Mouse (Mus musculus) heart, embryonic 13.5 days (tissue): Measurements from ENCODE around the gene Tppp. TPM values are rescaled to one million over a fixed set of nuclear protein-coding genes. Genes with fewer than 3 reads are reported as not detected.
"Not testable (repeated sequence)": the region's sequence is repeated elsewhere in the genome, so short reads cannot be mapped to it uniquely, and the experiment has no call there.

Source experiments
- ATAC-seq: fragments of 200-750 bp; cut with Nextera tagmentation; 2 replicates; pipeline ENCODE4 v1.8.0; 2017; ENCODE audit warnings: moderate TSS enrichment; ENCODE audit not compliant: insufficient number of reproducible peaks, low FRiP score, low TSS enrichment; ENCODE audit errors: extremely low read depth
- H3K27ac ChIP-seq: fragments of 300-500 bp; sonication (generic); replicated peaks from 2 replicates; pipeline ENCODE4 v1.5.1; 2015; ENCODE audit warnings: moderate library complexity, mild to moderate bottlenecking, inconsistent platforms
- H3K27me3 ChIP-seq: fragments of 300-500 bp; sonication (generic); replicated peaks from 2 replicates; pipeline ENCODE4 v1.6.1; 2015; ENCODE audit warnings: mild to moderate bottlenecking, inconsistent platforms
- H3K36me3 ChIP-seq: fragments of 300-500 bp; sonication (generic); 2 replicates; pipeline ENCODE4 v1.6.1; 2015; ENCODE audit warnings: mild to moderate bottlenecking, inconsistent platforms
- H3K4me1 ChIP-seq: fragments of 300-500 bp; sonication (generic); 2 replicates; pipeline ENCODE4 v1.6.1; 2015; ENCODE audit warnings: inconsistent platforms
- H3K4me2 ChIP-seq: fragments of 300-500 bp; sonication (generic); 2 replicates; pipeline ENCODE4 v1.6.1; 2015; ENCODE audit warnings: inconsistent platforms, mild to moderate bottlenecking, moderate library complexity
- H3K4me3 ChIP-seq: fragments of 300-500 bp; sonication (generic); 2 replicates; pipeline ENCODE4 v1.5.1; 2015; ENCODE audit warnings: moderate library complexity, mild to moderate bottlenecking, inconsistent platforms
- H3K9ac ChIP-seq: fragments of 300-500 bp; sonication (generic); 2 replicates; pipeline ENCODE4 v1.6.1; 2015; ENCODE audit warnings: inconsistent platforms, mild to moderate bottlenecking, moderate library complexity
- H3K9me3 ChIP-seq: fragments of 300-500 bp; sonication (generic); 2 replicates; pipeline ENCODE4 v1.6.1; 2016; ENCODE audit warnings: inconsistent platforms
- WGBS: fragments of 180-500 bp; shearing (Covaris S2); methylation state at CpG from one replicate; pipeline ENCODE4 v1.1.7; 2015; ENCODE audit warnings: mixed read lengths; 5-methylcytosine and 5-hydroxymethylcytosine counted together
- polyA plus RNA-seq: library from polyadenylated mRNA; unstranded; fragments of >200 nt; fragmentation: Nextera tagmentation; extraction: Ambion mirVana; gene quantifications from 2 replicates; pipeline ENCODE4 v1.2.1, GENCODE M21; 2015

Gene Tppp
- polyA plus RNA-seq, 1 experiment from 2014 or later, result 3.6 TPM

DNA sequence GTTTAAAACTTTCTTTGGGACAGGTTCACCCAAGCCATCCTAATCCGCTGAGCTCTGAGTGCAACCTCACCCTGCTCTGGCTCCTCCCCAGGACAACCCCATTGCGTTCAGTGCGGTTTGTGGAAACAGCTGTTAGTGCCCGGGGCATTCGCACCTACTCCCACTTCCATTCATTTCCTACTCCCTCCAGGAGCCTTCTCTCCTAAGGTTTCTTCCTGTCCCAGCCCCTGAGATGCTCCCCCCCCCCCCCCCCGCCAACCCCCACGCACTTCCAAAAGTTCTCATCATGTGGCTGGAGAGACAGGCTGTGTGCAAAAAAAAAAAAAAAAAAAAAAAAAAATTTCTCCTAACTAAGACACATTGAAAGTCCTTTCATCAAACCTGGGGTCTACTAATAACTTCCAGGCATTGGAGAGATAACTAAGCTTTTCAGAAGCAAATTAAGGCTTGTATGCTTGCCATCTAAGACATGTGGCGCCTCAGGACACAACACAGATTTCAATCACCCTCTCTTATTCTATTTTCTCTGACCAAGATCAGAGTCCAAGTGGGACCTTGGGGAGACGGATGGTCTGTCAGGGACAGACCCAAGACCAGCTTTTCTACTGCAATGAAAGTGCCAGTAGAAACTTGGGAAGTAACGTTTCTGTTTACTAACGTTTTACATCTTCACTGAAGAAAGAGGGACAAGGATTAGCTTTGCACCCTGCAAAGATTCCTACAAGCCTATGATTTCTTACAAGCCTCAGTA, 53.3 kb downstream of the Tppp start:
- Histone ChIP-seq H3K36me3 (peaks cover 7% of the 10 kb centered on the region), H3K27ac (0 out of 2 replicates have a peak overlapping the region, but pooled peaks have one; percentile 88), H3K27me3 (no peaks in the 10 kb centered on the region), H3K4me1 (peaks cover 7% of the 10 kb centered on the region), H3K9me3 (no peaks in the 10 kb centered on the region), H3K4me2 (peak overlapping the region; percentile 73), H3K4me3 (peak overlapping the region; percentile 80), H3K9ac (peak overlapping the region; percentile 87)
- WGBS, result 29% methylated on average over 9 of the region's 11 CpGs
- ATAC-seq, result no peak; the same call in 1 of the 2 replicates

DNA sequence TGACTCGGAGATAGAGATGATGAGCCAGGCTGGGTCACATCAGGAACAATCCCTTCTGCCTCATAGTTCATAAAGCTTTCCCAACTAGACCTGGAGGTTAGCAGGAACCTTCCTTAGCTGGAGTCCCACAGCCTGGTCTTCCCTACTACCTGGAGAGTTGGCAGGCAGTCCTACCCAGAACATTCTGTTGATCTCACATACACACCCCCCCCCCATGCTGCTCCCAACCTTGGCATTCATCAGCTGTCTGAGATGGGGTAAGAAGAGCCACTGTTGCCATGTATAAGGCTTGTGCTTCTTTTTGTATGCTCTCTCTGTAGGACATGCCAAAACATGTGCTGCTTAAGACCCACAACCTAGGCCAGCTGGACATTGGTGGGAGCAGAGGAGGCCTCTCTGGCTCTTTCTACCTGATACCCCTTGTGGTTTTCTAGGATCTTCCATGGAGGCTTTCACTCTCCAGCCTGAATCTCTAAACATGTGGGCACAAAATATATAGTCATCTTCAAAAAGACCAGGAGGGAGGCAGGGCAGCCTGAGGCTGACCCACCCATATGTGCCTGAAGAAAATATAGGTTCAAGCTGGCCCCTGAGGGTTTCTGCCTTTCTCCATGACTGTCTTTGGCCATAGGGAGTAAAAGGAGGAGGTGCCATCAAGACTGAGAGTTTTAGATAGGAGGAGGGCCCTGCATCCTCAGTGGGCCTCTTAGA, 54.3 kb downstream of the Tppp start:
- no peak overlapping the region for H3K4me3 ChIP-seq
- no peaks in the 10 kb centered on the region for H3K27me3 ChIP-seq
- no peaks in the 10 kb centered on the region for H3K36me3 ChIP-seq
- peaks cover 7% of the 10 kb centered on the region for H3K4me1 ChIP-seq
- no peak overlapping the region for H3K4me2 ChIP-seq
- no peaks in the 10 kb centered on the region for H3K9me3 ChIP-seq
- WGBS, result 71% methylated on average over 1 of the region's 1 CpGs
- no peak overlapping the region for H3K9ac ChIP-seq
- ATAC-seq, result no peak
- no peak overlapping the region for H3K27ac ChIP-seq

DNA sequence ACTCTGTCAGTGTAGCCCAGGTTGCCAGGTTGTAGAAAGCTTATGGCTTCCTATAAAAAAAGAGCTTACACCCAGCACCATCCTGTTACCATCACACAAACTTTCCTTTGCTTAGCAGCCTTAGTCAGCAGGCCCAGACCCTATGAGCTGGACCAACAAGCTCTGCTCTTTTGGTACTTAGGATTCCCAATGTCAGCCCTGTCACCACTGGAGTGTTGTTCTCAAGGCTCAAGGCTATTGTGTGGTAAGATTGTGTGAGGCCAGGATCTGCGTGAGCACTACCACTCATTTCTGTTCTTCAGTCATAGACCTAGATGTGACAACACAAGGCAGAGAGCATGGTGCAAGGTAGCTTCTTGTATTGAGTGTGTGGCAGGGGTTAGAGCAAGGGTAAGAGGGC, 57.4 kb downstream of the Tppp start:
- Histone ChIP-seq H3K4me2 (no peak overlapping the region), H3K9ac (no peak overlapping the region), H3K4me1 (no peaks in the 10 kb centered on the region), H3K9me3 (no peaks in the 10 kb centered on the region), H3K36me3 (no peaks in the 10 kb centered on the region), H3K27ac (no peak overlapping the region), H3K27me3 (no peaks in the 10 kb centered on the region), H3K4me3 (no peak overlapping the region)
- 72% methylated on average over 1 of the region's 1 CpGs for WGBS
- ATAC-seq, result no peak

DNA sequence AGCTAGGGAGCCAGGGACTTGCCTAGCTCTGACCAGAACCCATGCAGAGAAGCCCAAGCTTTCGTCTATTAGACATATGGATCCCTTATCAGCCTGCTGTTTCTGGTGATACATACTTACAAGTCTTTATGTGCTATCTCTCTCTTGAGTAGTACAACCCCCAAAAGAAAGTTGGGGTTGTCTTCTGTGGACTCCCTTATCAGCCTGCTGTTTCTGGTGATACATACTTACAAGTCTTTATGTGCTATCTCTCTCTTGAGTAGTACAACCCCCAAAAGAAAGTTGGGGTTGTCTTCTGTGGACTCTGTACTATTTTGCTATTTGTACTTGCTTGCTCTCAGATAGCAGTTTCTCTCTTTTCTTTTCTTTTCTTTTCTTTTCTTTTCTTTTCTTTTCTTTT, 62.0 kb downstream of the Tppp start:
- not testable (repeated sequence) for H3K4me1 ChIP-seq, H3K27me3 ChIP-seq, H3K4me2 ChIP-seq, H3K4me3 ChIP-seq, H3K9ac ChIP-seq, ATAC-seq, H3K9me3 ChIP-seq, H3K36me3 ChIP-seq, H3K27ac ChIP-seq
- 39% methylated on average over 1 of the region's 1 CpGs for WGBS

DNA sequence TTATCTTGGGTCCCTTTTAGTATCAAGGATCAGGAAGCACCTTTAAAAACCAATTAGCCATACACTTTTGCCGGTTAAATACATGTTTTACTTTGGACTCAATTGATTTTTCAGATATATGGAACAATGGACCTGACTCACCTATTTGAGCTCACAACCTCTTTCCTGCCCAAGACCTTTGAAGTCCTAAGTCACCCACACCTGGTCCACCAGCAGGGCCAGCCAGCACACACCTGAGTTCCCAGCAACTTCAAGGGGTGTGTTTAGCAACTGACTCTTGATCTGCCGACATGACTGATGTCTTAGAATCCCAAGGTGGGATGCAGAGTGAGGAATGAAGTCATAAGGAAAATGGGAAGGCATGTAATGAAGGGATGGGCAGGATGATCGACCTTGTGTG, 62.5 kb downstream of the Tppp start:
- Histone ChIP-seq H3K4me2 (no peak overlapping the region), H3K27me3 (peaks cover 8% of the 10 kb centered on the region; the same call in 1 of the 2 replicates), H3K9ac (no peak overlapping the region), H3K9me3 (no peaks in the 10 kb centered on the region), H3K36me3 (no peaks in the 10 kb centered on the region), H3K4me3 (no peak overlapping the region), H3K27ac (no peak overlapping the region), H3K4me1 (no peaks in the 10 kb centered on the region)
- no peak for ATAC-seq
- 74% methylated on average over 3 of the region's 3 CpGs for WGBS

DNA sequence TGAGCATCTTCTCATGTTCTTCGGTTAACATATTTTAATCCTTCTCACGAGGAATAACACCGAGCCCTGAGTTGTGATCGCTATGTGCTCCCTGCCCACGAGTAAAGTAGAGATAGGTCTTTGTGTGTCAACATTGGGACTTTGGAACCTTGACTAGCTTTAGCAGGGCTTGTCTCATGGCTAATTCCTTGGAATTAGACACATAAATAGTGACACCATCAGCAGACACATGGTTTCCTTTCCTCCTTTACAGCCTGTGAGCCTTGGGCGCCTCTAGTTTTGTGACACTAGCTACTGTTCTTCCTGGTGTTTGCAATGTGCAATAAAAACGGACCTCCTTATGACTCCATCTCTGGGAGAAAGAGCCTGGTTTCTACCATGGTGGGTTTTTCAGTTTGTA, 64.2 kb downstream of the Tppp start:
- H3K27ac ChIP-seq, result no peak overlapping the region
- ATAC-seq, result no peak
- H3K9me3 ChIP-seq, result no peaks in the 10 kb centered on the region
- no peaks in the 10 kb centered on the region for H3K4me1 ChIP-seq
- no peaks in the 10 kb centered on the region for H3K36me3 ChIP-seq
- no peak overlapping the region for H3K4me3 ChIP-seq
- no peak overlapping the region for H3K4me2 ChIP-seq
- peaks cover 15% of the 10 kb centered on the region; the same call in 1 of the 2 replicates for H3K27me3 ChIP-seq
- 75% methylated on average over 7 of the region's 7 CpGs for WGBS
- H3K9ac ChIP-seq, result no peak overlapping the region

Other genes starting within 250 kb of the Tppp start
- gene Nkd2, start 161.8 kb upstream of the Tppp start, polyA plus RNA-seq, result 3.4 and 3.9 TPM in 2 replicates
- 32.0 and 35.2 TPM in 2 replicates for gene Trip13, start 71.6 kb upstream of the Tppp start, polyA plus RNA-seq
- 37.4 and 38.7 TPM in 2 replicates for gene Brd9, start 71.6 kb upstream of the Tppp start, polyA plus RNA-seq
- gene Zdhhc11, start 45.6 kb upstream of the Tppp start, polyA plus RNA-seq, result not detected in 2 replicates
- 11.5 and 11.7 TPM in 2 replicates for gene Cep72, start 52.9 kb downstream of the Tppp start, polyA plus RNA-seq
- not detected in 2 replicates for gene Slc9a3, start 112.0 kb downstream of the Tppp start, polyA plus RNA-seq
- gene Exoc3, start 199.3 kb downstream of the Tppp start, polyA plus RNA-seq, result 46.9 and 56.7 TPM in 2 replicates